Mouse (Mus musculus) MEL (cell line): ENCODE results near the gene Snd1. TPM values are rescaled to one million over a fixed set of nuclear protein-coding genes. Genes with fewer than 3 reads are reported as not detected.

Experiments used
- DNase-seq: peaks from one replicate; pipeline ENCODE4 v3.0.0; 2011; ENCODE audit warnings: low read depth, low spot score
- H3K27ac ChIP-seq: 2 replicates; pipeline ENCODE4 v1.5.1; 2012; ENCODE audit warnings: low read depth, mild to moderate bottlenecking, control low read depth, low read length, moderate library complexity; ENCODE audit not compliant: control insufficient read depth
- H3K27me3 ChIP-seq, 2 experiments: fragments of 150-350 bp in 1 of 2; sonication (generic) in 1 of 2; 2 replicates each; pipeline ENCODE4 v1.6.1; 2012; ENCODE audit warnings: low read length in 2 of 2, mild to moderate bottlenecking in 2 of 2, improper control_type of control experiment in 1 of 2, moderate library complexity in 1 of 2; ENCODE audit not compliant: insufficient read depth in 2 of 2, control insufficient read depth in 1 of 2
- H3K36me3 ChIP-seq, 2 experiments: 2 replicates each; pipeline ENCODE4 v1.6.1; 2012 to 2014; ENCODE audit warnings: low read length in 2 of 2, improper control_type of control experiment in 1 of 2, inconsistent platforms in 1 of 2, mild to moderate bottlenecking in 1 of 2; ENCODE audit not compliant: insufficient read depth in 2 of 2, control insufficient read depth in 1 of 2
- H3K4me1 ChIP-seq, 2 experiments: fragments of 150-350 bp in 1 of 2; sonication (generic) in 1 of 2; 2 replicates each; pipeline ENCODE4 v1.6.1; 2012; ENCODE audit warnings: low read length in 2 of 2, improper control_type of control experiment in 1 of 2, mild to moderate bottlenecking in 1 of 2; ENCODE audit not compliant: insufficient read depth in 2 of 2, control insufficient read depth in 1 of 2
- H3K4me3 ChIP-seq, 2 experiments: fragments of 150-350 bp in 1 of 2; sonication (generic) in 1 of 2; 2 replicates each; pipeline ENCODE4 v1.5.1; 2012; ENCODE audit warnings: low read depth in 2 of 2, low read length in 2 of 2, mild to moderate bottlenecking in 2 of 2, moderate library complexity in 2 of 2, control low read depth in 1 of 2, improper control_type of control experiment in 1 of 2; ENCODE audit not compliant: control insufficient read depth in 1 of 2, insufficient read depth in 1 of 2
- H3K79me2 ChIP-seq: 2 replicates; pipeline ENCODE4 v1.6.1; 2012; ENCODE audit warnings: mild to moderate bottlenecking, low read length, moderate library complexity; ENCODE audit not compliant: control insufficient read depth, poor library complexity, insufficient read depth
- H3K9ac ChIP-seq: 2 replicates; pipeline ENCODE4 v1.6.1; 2012; ENCODE audit warnings: low read depth, mild to moderate bottlenecking, control low read depth, low read length, moderate library complexity; ENCODE audit not compliant: control insufficient read depth, poor library complexity, severe bottlenecking
- H3K9me3 ChIP-seq: fragments of 150-350 bp; sonication (generic); replicated peaks from 2 replicates; pipeline ENCODE4 v1.6.1; 2012; ENCODE audit warnings: mild to moderate bottlenecking, low read length, improper control_type of control experiment, moderate library complexity; ENCODE audit not compliant: insufficient read depth
- CTCF ChIP-seq, 3 experiments: IDR thresholded peaks in 2 of 3; conservative IDR thresholded peaks in 1 of 3; 2 replicates each; pipeline ENCODE4 v1.5.1; 2011 to 2012; ENCODE audit warnings: low read length in 3 of 3, low read depth in 2 of 3, mild to moderate bottlenecking in 2 of 3, improper control_type of control experiment in 1 of 3, inconsistent platforms in 1 of 3, mixed read lengths in 1 of 3, moderate library complexity in 1 of 3; ENCODE audit not compliant: control insufficient read depth in 1 of 3, insufficient read depth in 1 of 3, poor library complexity in 1 of 3, severe bottlenecking in 1 of 3
- GABPA ChIP-seq: IDR thresholded peaks from 2 replicates; pipeline ENCODE4 v1.6.1; 2012; ENCODE audit warnings: low read depth, mild to moderate bottlenecking, inconsistent platforms, low read length, improper control_type of control experiment, moderate library complexity
- MAZ ChIP-seq: IDR thresholded peaks from 2 replicates; pipeline ENCODE4 v1.6.1; 2012; ENCODE audit warnings: low read depth, mild to moderate bottlenecking, inconsistent platforms, low read length, improper control_type of control experiment
- MYC ChIP-seq: IDR thresholded peaks from 2 replicates; pipeline ENCODE4 v1.6.1; 2011; ENCODE audit warnings: low read depth, mild to moderate bottlenecking, low read length, improper control_type of control experiment, moderate library complexity
- NELFE ChIP-seq: IDR thresholded peaks from 2 replicates; pipeline ENCODE4 v1.6.1; 2011; ENCODE audit warnings: low read depth, low read length, improper control_type of control experiment
- NRF1 ChIP-seq: IDR thresholded peaks from 2 replicates; pipeline ENCODE4 v1.6.1; 2014; ENCODE audit warnings: low read depth, mild to moderate bottlenecking, inconsistent platforms, low read length, improper control_type of control experiment, moderate library complexity; ENCODE audit not compliant: poor library complexity, insufficient read depth, severe bottlenecking
- POLR2AphosphoS2 ChIP-seq: IDR thresholded peaks from 2 replicates; pipeline ENCODE4 v1.6.1; 2011; ENCODE audit warnings: low read length, improper control_type of control experiment
- POLR2AphosphoS5 ChIP-seq: IDR thresholded peaks from 2 replicates; pipeline ENCODE4 v1.6.1; 2012; ENCODE audit warnings: low read depth, borderline replicate concordance, mild to moderate bottlenecking, inconsistent platforms, low read length, moderate library complexity, mixed read lengths
- RAD21 ChIP-seq: IDR thresholded peaks from 2 replicates; pipeline ENCODE4 v1.6.1; 2011; ENCODE audit warnings: mild to moderate bottlenecking, low read depth, low read length, improper control_type of control experiment
- TAL1 ChIP-seq: IDR thresholded peaks from 2 replicates; pipeline ENCODE4 v1.6.1; 2012; ENCODE audit warnings: mild to moderate bottlenecking, inconsistent platforms, low read length, moderate library complexity, mixed read lengths
- USF1 ChIP-seq: IDR thresholded peaks from 2 replicates; pipeline ENCODE4 v1.6.1; 2014; ENCODE audit warnings: low read depth, mild to moderate bottlenecking, inconsistent platforms, low read length, improper control_type of control experiment, moderate library complexity
- ZC3H11A ChIP-seq: IDR thresholded peaks from 2 replicates; pipeline ENCODE4 v1.6.1; 2012; ENCODE audit warnings: low read depth, mild to moderate bottlenecking, inconsistent platforms, low read length, improper control_type of control experiment
- ZMIZ1 ChIP-seq: IDR thresholded peaks from 2 replicates; pipeline ENCODE4 v1.6.1; 2012; ENCODE audit warnings: low read depth, mild to moderate bottlenecking, inconsistent platforms, low read length, improper control_type of control experiment, moderate library complexity
- polyA plus RNA-seq, 2 experiments: library from polyadenylated mRNA; stranded (reverse) in 1 of 2; unstranded in 1 of 2; fragments of >175 nt in 1 of 2; fragments of >200 nt in 1 of 2; gene quantifications; 2 replicates each; pipeline versions ENCODE4 v1.2.1 to v1.2.4; 2012; ENCODE audit warnings: low replicate concordance in 2 of 2, low read depth in 1 of 2; ENCODE audit not compliant: insufficient read length in 2 of 2, insufficient read depth in 1 of 2, missing spikeins in 1 of 2
- total RNA-seq: library from RNA; depleted of rRNA; stranded (reverse); fragments of 300-350 nt; gene quantifications from 2 replicates; pipeline ENCODE4 v1.2.3, GENCODE M21; 2012

The Snd1 gene
- total and polyA plus RNA-seq, 3 experiments: 192 to 280 TPM; not detected in 1

- Histone ChIP-seq H3K9ac (no peak overlapping the region), H3K4me1 (no peaks in the 10 kb centered on the region), H3K36me3 (no peaks in the 10 kb centered on the region), H3K9me3 (no peaks in the 10 kb centered on the region), H3K27ac (no peak overlapping the region), H3K27me3 (no peaks in the 10 kb centered on the region), H3K4me3 (no peak overlapping the region), H3K79me2 (no peaks in the 10 kb centered on the region)
- no peak for DNase-seq
- TF ChIP-seq ZMIZ1 (no peak), GABPA (no peak), POLR2AphosphoS5 (no peak), CTCF (IDR thresholded peaks at IDR 0.05 in 2 of 3, conservative IDR thresholded peaks at IDR 0.05 in 1 of 3; ENCODE audit: control insufficient read depth in 1 of 3, insufficient read depth in 1 of 3, low read depth in 2 of 3, low read length in 3 of 3, poor library complexity in 1 of 3, severe bottlenecking in 1 of 3) (no peak), NRF1 (no peak), TAL1 (no peak), NELFE (no peak), RAD21 (no peak), MAZ (no peak), MYC (no peak)
Observed at GRCm38 (mm10) chr6:28431538-28431855, 43.4 kb upstream of the Snd1 start.

GRCm38 (mm10) chr6:28447937-28448336 lies 27.0 kb upstream of the Snd1 start:
- TF ChIP-seq POLR2AphosphoS5: no peak
- no peaks in the 10 kb centered on the region for H3K79me2 ChIP-seq
- H3K9me3 ChIP-seq: no peaks in the 10 kb centered on the region
- peaks cover 9 to 10% of the 10 kb centered on the region in 2 experiments for H3K27me3 ChIP-seq
- no peaks in the 10 kb centered on the region for H3K4me1 ChIP-seq
- no peak overlapping the region for H3K9ac ChIP-seq
- H3K36me3 ChIP-seq: no peaks in the 10 kb centered on the region
- no peak for DNase-seq
- H3K27ac ChIP-seq: no peak overlapping the region
- no peak overlapping the region for H3K4me3 ChIP-seq

GRCm38 (mm10) chr6:28449253-28449652 lies 25.7 kb upstream of the Snd1 start, which contains the start of gene Pax4:
Gene Pax4, minus strand, starts transcription at chr6:28449353.
- no peak for DNase-seq
- Histone ChIP-seq H3K4me1 (no peaks in the 10 kb centered on the region), H3K4me3 (no peak within 1 kb of the TSS), H3K9me3 (no peaks in the 10 kb centered on the region), H3K27ac (no peak within 1 kb of the TSS), H3K79me2 (no peaks in the 10 kb centered on the region), H3K27me3 (peaks cover 8 to 11% of the 10 kb centered on the region in 2 experiments), H3K36me3 (no peaks in the 10 kb centered on the region), H3K9ac (no peak within 1 kb of the TSS)
- TF ChIP-seq POLR2AphosphoS2 (no peak), USF1 (no peak), ZC3H11A (no peak)
